Mouse (Mus musculus) MEL (cell line): ENCODE data around the gene Scfd2.

ENCODE experiments used
- CHD2 ChIP-seq: IDR thresholded peaks from 2 replicates; pipeline ENCODE4 v1.6.1; 2011; ENCODE audit warnings: low read length, improper control_type of control experiment
- ZC3H11A ChIP-seq: IDR thresholded peaks from 2 replicates; pipeline ENCODE4 v1.6.1; 2012; ENCODE audit warnings: low read depth, mild to moderate bottlenecking, inconsistent platforms, low read length, improper control_type of control experiment
- ZNF384 ChIP-seq: IDR thresholded peaks from 2 replicates; pipeline ENCODE4 v1.6.1; 2012; ENCODE audit warnings: low read depth, mild to moderate bottlenecking, inconsistent platforms, low read length, improper control_type of control experiment

DNA sequence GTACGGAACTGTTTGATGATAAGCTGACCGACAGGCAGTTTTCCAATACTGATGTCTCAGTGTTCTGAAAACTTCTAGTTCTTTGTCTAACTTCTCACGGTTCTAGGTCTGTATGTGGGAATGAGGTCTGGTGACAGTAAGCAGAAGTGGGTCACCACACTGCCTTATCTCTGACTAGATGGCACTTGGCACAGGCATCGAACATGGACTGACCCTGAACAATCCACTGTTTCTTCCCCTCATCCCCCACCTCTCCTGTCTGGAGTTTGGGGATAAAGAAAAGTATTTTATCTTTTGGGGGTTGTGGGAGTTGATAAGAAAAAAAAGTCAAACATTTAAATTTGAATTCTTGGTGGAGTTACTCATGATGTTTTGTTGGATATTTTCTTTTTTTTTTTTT, 51.6 kb downstream of the Scfd2 start:
- TF ChIP-seq CHD2: no peak
- no peak for TF ChIP-seq ZNF384
- no peak for TF ChIP-seq ZC3H11A
